Mouse (Mus musculus) ES-E14 (cell line): ENCODE measurements at regions not wholly inside any gene's neighbourhood (a gene's known extent, or its start where the extent isn't known, plus 50 kb on each side); places are given as distances from the start of the nearest gene placed in this dataset.

ENCODE experiments used
- CHD2 ChIP-seq: IDR thresholded peaks from 2 replicates; pipeline ENCODE4 v1.6.1; 2014; ENCODE audit warnings: mild to moderate bottlenecking, low read depth, low read length, inconsistent platforms
- HCFC1 ChIP-seq: IDR thresholded peaks from 2 replicates; pipeline ENCODE4 v1.6.1; 2012; ENCODE audit warnings: low read length, inconsistent platforms, borderline replicate concordance; ENCODE audit not compliant: insufficient read depth
- ZNF384 ChIP-seq: IDR thresholded peaks from 2 replicates; pipeline ENCODE4 v1.6.1; 2012; ENCODE audit warnings: low read depth, low read length, inconsistent platforms

DNA sequence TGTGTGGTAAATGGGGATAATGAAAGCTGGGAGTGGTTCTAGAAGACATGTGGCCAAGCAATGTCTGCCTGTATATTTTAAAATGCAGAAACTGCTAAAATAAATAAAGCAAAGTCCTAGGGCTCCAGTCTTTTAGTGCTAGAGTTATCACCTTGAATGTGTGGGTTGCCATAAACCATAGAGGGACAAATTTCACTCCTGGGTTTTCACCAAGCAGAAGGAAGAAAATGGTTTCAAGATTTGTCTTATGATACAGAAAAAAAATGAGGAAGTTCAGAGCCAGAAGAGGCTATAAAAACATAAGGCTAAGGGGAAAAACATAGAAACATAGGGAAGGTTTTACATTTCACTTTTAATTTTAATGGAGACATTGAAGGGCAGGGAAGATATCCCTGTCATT, 276.1 kb upstream of the 2610001J05Rik start:
- no peak for TF ChIP-seq HCFC1
- TF ChIP-seq ZNF384: no peak
- no peak for TF ChIP-seq CHD2
